Mouse (Mus musculus): ENCODE measurements at regions not wholly inside any gene's neighbourhood (a gene's known extent, or its start where the extent isn't known, plus 50 kb on each side); places are given as distances from the start of the nearest gene placed in this dataset.
A peak's percentile ranks its signal among the peaks of the same experiment; 100 is the strongest.

- H3K27me3 ChIP-seq (replicated peaks; ENCODE audit: control insufficient read depth, insufficient read depth, low read length): no peaks in the 10 kb centered on the region
- H3K27ac ChIP-seq (ENCODE audit: low read depth, low read length): no peak overlapping the region
- TF ChIP-seq CTCF (IDR thresholded peaks at IDR 0.05; ENCODE audit: low read depth): no peak
- H3K4me3 ChIP-seq (ENCODE audit: low read depth, low read length): no peak overlapping the region
- peaks cover 9% of the 10 kb centered on the region; the same call in 1 of the 2 replicates for H3K9me3 ChIP-seq (ENCODE audit: control insufficient read depth)
- no peak for ATAC-seq
- H3K9ac ChIP-seq (ENCODE audit: low read depth, low read length): no peak overlapping the region
- no peaks in the 10 kb centered on the region for H3K36me3 ChIP-seq (ENCODE audit: control insufficient read depth, insufficient read depth)
- no peak overlapping the region for H3K4me2 ChIP-seq (replicated peaks; ENCODE audit: low read depth)
- no peaks in the 10 kb centered on the region for H3K4me1 ChIP-seq (replicated peaks; ENCODE audit: control insufficient read depth, insufficient read depth, low read length)
Observed at GRCm38 (mm10) chr15:75326586-75326985, 58.4 kb downstream of the Ly6f start.

DNA sequence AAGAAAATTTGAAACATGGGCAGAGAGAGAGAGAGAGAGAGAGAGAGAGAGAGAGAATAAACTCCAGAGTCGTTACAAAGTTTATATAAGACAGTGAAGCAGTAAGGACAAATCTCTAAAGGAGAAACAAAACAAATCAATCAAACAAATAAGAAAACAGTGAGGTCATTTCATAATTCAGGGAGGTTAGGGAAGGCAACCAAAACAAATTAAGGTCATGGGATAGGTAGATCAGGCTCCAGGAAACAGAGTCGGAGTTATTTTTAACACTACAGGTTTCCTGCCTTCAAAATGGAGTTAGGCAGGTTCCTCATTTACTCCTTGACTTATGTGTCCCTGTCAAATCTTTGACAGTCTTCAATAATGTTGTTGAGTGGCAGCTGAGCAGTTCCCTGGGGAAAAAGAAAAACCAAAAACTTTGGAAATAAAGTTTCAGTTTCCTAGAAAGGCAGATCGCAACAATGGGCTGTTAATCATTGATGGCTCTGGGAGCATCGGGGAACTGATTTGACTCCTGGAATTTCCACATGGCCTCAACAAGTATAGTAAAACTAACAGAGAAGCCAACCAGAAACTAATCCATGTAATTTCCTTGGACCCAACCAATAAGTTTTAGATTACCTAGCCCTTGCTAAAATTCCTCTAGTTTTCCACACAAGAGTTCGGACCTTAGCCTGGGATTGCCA is 88.0 kb downstream of the Ly6f start:
- ATAC-seq: no peak
- 43% methylated on average over 5 of the region's 5 CpGs for WGBS

DNA sequence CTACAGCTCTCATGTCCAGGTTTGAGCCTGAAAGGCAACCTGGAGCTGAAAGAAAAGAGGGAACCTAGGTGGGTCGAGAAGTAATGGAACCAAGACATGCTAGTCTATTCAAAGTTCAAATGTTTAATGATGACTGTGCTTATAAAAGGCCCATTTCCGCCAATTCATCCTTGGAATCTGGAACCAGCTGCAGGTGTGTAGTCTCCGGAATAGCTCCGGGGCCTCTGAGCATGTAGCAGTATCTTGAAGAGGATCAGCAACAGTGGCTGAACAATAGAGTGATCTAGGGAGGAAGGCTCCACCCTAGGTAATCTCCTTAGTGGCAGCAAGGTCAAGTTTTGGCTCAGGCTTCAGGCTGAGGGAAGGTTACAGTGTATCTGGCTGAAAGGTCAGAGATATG is 103.4 kb downstream of the Ly6f start:
- Histone ChIP-seq H3K27me3 (replicated peaks; ENCODE audit: control insufficient read depth, insufficient read depth, low read length) (no peaks in the 10 kb centered on the region), H3K27ac (ENCODE audit: low read depth, low read length) (no peak overlapping the region), H3K9ac (ENCODE audit: low read depth, low read length) (no peak overlapping the region), H3K4me2 (replicated peaks; ENCODE audit: low read depth) (no peak overlapping the region), H3K9me3 (ENCODE audit: control insufficient read depth) (no peaks in the 10 kb centered on the region), H3K36me3 (ENCODE audit: control insufficient read depth, insufficient read depth) (no peaks in the 10 kb centered on the region), H3K4me1 (replicated peaks; ENCODE audit: control insufficient read depth, insufficient read depth, low read length) (no peaks in the 10 kb centered on the region), H3K4me3 (ENCODE audit: low read depth, low read length) (no peak overlapping the region)
- ATAC-seq: no peak
- 80% methylated on average over 4 of the region's 4 CpGs for WGBS
- TF ChIP-seq CTCF (IDR thresholded peaks at IDR 0.05; ENCODE audit: low read depth): no peak

More for the DNA sequence above, 88.0 kb downstream of the Ly6f start:
- H3K27me3 ChIP-seq (replicated peaks; ENCODE audit: control insufficient read depth, insufficient read depth, low read length): no peaks in the 10 kb centered on the region
- H3K27ac ChIP-seq (ENCODE audit: low read depth, low read length): no peak overlapping the region
- H3K4me1 ChIP-seq (replicated peaks; ENCODE audit: control insufficient read depth, insufficient read depth, low read length): no peaks in the 10 kb centered on the region
- no peaks in the 10 kb centered on the region for H3K9me3 ChIP-seq (ENCODE audit: control insufficient read depth)
- no peak for TF ChIP-seq CTCF (IDR thresholded peaks at IDR 0.05; ENCODE audit: low read depth)
- H3K4me2 ChIP-seq (replicated peaks; ENCODE audit: low read depth): no peak overlapping the region
- H3K9ac ChIP-seq (ENCODE audit: low read depth, low read length): no peak overlapping the region
- H3K36me3 ChIP-seq (ENCODE audit: control insufficient read depth, insufficient read depth): no peaks in the 10 kb centered on the region
- H3K4me3 ChIP-seq (ENCODE audit: low read depth, low read length): no peak overlapping the region

DNA sequence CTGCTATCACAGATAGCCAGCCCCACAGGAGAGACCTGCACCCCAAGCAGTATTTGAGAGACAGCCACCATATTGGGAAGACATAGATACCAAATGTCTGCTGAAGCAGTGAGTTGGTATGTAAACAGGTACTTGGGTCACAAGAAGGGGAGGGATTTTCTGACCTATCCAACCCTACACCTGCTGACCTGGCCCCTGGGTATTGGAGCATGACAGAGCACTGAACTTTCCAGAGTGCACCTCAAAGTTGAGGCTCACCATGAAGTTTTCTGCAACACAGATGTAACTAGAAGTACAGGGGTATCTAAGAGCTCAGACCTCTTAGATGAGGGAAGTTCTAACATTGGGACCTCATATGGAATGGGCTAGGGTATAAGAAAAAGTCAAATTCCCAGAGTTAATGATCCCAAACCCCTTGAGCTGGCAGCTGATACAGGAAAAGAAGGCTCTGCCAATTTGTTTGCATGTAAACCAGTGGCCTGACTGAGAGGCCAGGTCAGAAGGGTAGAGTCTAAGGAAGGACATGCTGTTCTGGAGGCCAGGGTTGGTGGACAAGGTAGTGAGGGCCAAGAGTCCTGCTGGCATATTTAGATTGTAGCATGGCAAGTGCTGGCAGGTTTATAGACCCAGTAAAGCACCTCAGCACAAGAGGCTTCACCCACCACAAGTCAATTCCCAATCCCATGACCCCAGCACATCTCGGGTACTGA is 108.3 kb downstream of the Ly6f start:
- 76% methylated on average over 1 of the region's 1 CpGs for WGBS
- Histone ChIP-seq H3K9me3 (ENCODE audit: control insufficient read depth) (no peaks in the 10 kb centered on the region), H3K9ac (ENCODE audit: low read depth, low read length) (no peak overlapping the region), H3K27ac (ENCODE audit: low read depth, low read length) (no peak overlapping the region), H3K4me1 (replicated peaks; ENCODE audit: control insufficient read depth, insufficient read depth, low read length) (no peaks in the 10 kb centered on the region), H3K4me2 (replicated peaks; ENCODE audit: low read depth) (no peak overlapping the region), H3K36me3 (ENCODE audit: control insufficient read depth, insufficient read depth) (no peaks in the 10 kb centered on the region), H3K4me3 (ENCODE audit: low read depth, low read length) (no peak overlapping the region), H3K27me3 (replicated peaks; ENCODE audit: control insufficient read depth, insufficient read depth, low read length) (no peaks in the 10 kb centered on the region)
- no peak for TF ChIP-seq CTCF (IDR thresholded peaks at IDR 0.05; ENCODE audit: low read depth)
- ATAC-seq: no peak

DNA sequence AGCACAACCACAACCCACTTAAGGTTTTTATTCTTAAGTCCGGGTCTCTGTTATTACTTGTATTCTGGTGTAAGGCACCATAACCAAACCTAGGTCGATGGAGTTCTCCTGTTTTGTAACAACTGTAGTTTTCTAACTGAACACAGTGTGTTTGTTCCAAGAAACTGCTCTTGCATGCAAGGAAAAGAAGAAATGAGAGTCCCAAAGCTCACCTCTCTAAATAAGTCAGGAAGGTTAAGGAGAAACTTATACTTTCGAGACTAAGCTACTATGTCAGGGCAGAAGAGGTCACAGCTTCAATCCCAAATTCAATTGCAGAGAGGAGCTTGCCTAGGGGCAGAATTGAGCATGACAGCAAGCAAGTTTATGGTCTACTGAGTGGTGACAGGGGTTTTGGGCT is 109.9 kb downstream of the Ly6f start:
- Histone ChIP-seq H3K27me3 (replicated peaks; ENCODE audit: control insufficient read depth, insufficient read depth, low read length) (no peaks in the 10 kb centered on the region), H3K9ac (ENCODE audit: low read depth, low read length) (no peak overlapping the region), H3K4me2 (replicated peaks; ENCODE audit: low read depth) (no peak overlapping the region), H3K9me3 (ENCODE audit: control insufficient read depth) (no peaks in the 10 kb centered on the region), H3K36me3 (ENCODE audit: control insufficient read depth, insufficient read depth) (no peaks in the 10 kb centered on the region), H3K4me3 (ENCODE audit: low read depth, low read length) (no peak overlapping the region), H3K27ac (ENCODE audit: low read depth, low read length) (no peak overlapping the region), H3K4me1 (replicated peaks; ENCODE audit: control insufficient read depth, insufficient read depth, low read length) (no peaks in the 10 kb centered on the region)
- ATAC-seq: no peak
- WGBS: 84% methylated on average over 3 of the region's 3 CpGs
- TF ChIP-seq CTCF (IDR thresholded peaks at IDR 0.05; ENCODE audit: low read depth): no peak

GRCm38 (mm10) chr15:75379867-75380266 is 111.6 kb downstream of the Ly6f start:
- ATAC-seq: no peak
- no peak overlapping the region for H3K9ac ChIP-seq (ENCODE audit: low read depth, low read length)
- H3K9me3 ChIP-seq (ENCODE audit: control insufficient read depth): no peaks in the 10 kb centered on the region
- H3K27me3 ChIP-seq (replicated peaks; ENCODE audit: control insufficient read depth, insufficient read depth, low read length): no peaks in the 10 kb centered on the region
- H3K36me3 ChIP-seq (ENCODE audit: control insufficient read depth, insufficient read depth): no peaks in the 10 kb centered on the region
- H3K4me3 ChIP-seq (ENCODE audit: low read depth, low read length): no peak overlapping the region
- peak; percentile 66 for TF ChIP-seq CTCF (IDR thresholded peaks at IDR 0.05; ENCODE audit: low read depth)
- no peak overlapping the region for H3K4me2 ChIP-seq (replicated peaks; ENCODE audit: low read depth)
- H3K27ac ChIP-seq (ENCODE audit: low read depth, low read length): no peak overlapping the region
- WGBS: 29% methylated on average over 1 of the region's 1 CpGs
- H3K4me1 ChIP-seq (replicated peaks; ENCODE audit: control insufficient read depth, insufficient read depth, low read length): no peaks in the 10 kb centered on the region

All from intestine, postnatal 0 days (tissue).